Mouse (Mus musculus): Measurements from ENCODE around the gene D630003M21Rik. TPM values are rescaled to one million over a fixed set of nuclear protein-coding genes. Genes with fewer than 3 reads are reported as not detected.

The D630003M21Rik gene
- total RNA-seq, 2 experiments from 2014 or later = 3.1 TPM

DNA sequence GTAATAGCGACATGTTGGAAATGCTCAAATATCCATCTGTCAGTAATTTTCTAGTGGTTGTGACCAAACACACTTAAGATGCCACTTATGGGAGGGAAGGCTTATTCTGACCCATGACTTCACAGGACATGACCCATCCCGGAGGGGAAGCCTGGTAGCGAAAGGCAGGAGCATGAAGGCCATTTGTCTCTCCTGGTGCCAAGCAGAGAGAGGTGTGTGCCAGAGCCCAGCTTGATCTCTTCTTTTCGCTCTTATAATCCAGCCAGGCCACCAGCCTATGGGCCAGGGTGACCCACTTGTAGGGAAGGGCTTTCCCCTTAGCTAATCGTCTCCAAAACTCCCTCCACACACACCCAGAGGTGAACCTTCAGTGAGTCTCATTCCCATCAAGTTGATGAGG is 9.1 kb upstream of the D630003M21Rik start:
- intact Hi-C loops (cut with DNase I) = no loop called here
- DNase-seq = no peak

- peak; percentile 56 for DNase-seq
- intact Hi-C loops (cut with DNase I) = no loop called here
Measured at GRCm38 (mm10) chr2:158236698-158237097, 7.7 kb upstream of the D630003M21Rik start.

DNA sequence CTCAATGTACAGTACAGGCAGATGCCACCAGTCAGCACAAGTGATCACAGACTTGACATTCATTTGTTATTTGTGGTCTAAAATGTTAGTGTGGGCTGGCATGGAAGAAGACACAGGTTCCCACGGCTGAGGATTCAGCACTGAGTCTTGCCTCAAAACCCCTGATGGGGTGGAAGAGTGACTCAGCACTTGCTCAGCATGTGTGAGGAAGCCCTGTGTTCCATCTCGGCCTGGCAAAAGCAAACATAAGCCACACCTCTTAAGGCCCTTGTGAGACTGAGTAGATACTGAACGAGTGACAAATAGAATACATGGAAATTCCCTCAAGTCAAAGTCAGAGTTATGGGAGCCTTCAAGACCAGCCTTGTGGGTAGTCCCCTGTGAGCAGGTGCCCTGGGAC is 4.1 kb upstream of the D630003M21Rik start:
- DNase-seq = no peak
- intact Hi-C loops (cut with DNase I) = no loop called here

DNA sequence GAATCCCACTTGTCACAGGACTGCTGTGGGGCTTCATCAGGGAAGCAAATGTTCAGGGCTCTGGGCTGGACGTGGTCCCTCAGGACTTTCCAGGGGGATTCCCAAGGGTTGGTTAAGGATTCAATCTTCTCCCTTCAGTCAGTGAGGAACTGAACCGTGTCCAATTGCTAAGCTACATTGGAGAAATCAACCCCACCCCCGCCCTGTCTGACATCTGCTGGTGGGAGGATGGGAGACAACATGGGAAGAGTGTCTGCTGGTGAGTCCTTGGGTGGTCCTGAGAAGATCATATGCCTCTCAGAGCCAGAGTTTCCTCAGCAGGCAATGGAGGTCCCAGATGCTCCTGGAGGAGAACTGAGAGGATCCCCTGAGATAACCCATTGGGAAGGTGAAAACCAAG is 3.4 kb upstream of the D630003M21Rik start:
- DNase-seq = peak; percentile 64

GRCm38 (mm10) chr2:158231071-158231470 is 2.0 kb upstream of the D630003M21Rik start:
- intact Hi-C loops (cut with DNase I) = no loop called here
- DNase-seq = no peak

More for the DNA sequence above, 3.4 kb upstream of the D630003M21Rik start:
- intact Hi-C loops (cut with DNase I) = no loop called here

- intact Hi-C loops (cut with DNase I) = no loop called here
- no peak for DNase-seq
Measured at GRCm38 (mm10) chr2:158230617-158231016, 1.6 kb upstream of the D630003M21Rik start.

DNA sequence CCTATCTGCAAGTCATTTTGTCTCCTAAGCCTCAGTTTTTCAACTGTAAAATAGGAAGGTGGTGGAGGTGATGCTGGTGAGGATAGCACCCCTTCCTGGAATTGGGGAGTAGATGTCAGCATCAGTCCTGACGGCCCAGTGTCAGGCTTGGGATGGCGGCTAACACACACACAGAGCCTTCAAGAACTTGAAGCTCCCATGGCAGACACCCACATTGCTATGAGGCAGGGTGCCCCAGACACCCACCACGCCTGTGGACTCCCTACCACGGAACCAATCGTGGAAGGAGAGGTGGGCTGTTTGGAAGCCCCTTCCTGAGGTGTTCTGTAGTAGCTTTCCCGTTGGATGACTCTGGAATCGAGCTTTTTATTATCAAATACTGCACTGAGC is 476 bp upstream of the D630003M21Rik start:
- no peak for DNase-seq
- intact Hi-C loops (cut with DNase I) = no loop called here

GRCm38 (mm10) chr2:158225301-158225700 is 3.7 kb downstream of the D630003M21Rik start:
- DNase-seq = peak; percentile 77
- intact Hi-C loops (cut with DNase I) = no loop called here

DNA sequence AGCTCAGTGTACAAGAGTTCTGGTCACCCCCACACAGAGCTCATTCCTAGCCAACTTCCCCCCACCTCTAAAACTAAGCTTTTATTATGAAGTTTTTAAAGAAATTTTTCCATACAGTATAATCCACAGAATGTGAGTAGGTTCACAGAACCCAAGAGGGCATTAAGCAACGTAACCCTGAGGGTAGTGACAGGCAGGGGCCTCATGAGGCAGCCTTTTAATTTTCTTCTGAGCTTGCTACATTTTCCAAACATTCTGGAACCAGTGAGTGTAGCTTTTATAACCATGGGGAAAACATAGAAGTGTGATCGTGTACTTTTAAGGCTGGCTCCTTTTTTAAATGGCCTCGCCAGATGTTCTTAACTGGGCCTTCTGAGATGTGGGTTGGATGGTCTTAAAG is 5.5 kb downstream of the D630003M21Rik start:
- intact Hi-C loops (cut with DNase I) = no loop called here

GRCm38 (mm10) chr2:158222664-158223063 is 6.4 kb downstream of the D630003M21Rik start:
- DNase-seq = peak; percentile 73
- intact Hi-C loops (cut with DNase I) = no loop called here

More for the DNA sequence above, 5.5 kb downstream of the D630003M21Rik start:
- no peak for DNase-seq

DNA sequence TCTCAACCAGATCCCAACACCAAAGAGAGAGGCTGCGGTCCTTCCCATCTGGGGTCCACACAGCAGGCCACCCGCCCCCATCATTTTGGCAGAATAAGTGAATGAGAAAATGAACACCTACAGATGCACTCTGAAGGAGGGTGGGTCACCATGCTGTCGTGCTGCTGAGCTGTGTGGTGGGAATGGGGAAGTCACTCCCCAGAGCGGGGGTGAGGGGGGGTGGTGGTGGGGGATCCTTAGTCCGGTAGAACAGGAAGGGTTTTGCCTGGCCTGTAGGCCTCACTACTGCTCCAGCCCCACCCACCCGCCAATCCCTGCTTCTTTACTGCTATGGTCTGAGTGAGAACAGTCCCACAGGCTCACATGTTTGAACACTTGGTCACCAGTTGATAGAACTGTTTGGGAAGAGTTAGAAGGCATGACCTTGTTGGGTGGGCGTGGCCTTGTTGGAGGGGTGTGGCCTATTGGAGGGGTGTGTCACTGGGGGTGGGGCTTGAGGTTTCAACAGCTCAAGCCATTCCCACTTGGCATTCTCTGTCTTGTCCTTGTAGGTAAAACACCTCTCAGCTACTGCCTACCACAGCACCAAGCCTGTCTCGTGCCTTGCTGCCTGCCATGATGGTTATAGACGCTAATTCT is 7.5 kb downstream of the D630003M21Rik start:
- intact Hi-C loops (cut with DNase I) = no loop called here

GRCm38 (mm10) chr2:158219562-158219961 is 9.5 kb downstream of the D630003M21Rik start:
- intact Hi-C loops (cut with DNase I) = no loop called here
- no peak for DNase-seq

More for the DNA sequence above, 7.5 kb downstream of the D630003M21Rik start:
- no peak for DNase-seq

DNA sequence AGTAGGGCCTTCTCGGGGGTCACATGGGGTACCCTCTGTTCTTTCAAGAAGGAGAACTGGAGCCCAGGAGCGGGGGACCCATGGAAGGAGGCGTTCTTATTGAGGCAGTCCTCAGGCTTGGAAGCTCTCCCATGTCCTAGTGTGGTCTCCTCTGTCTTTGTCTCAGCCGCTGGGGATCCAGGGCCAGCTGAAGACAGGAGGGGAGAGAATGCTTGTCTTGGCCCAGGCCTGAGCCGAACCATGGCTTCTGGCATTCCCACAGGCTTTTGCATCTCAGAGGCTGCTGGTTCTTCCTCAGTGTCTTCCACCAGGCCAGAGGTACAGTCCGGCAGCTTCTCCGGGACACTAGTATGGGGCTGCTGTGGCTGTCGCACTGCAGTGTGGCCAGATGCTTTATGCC is 12.5 kb downstream of the D630003M21Rik start:
- DNase-seq = no peak
- intact Hi-C loops (cut with DNase I) = no loop called here

DNA sequence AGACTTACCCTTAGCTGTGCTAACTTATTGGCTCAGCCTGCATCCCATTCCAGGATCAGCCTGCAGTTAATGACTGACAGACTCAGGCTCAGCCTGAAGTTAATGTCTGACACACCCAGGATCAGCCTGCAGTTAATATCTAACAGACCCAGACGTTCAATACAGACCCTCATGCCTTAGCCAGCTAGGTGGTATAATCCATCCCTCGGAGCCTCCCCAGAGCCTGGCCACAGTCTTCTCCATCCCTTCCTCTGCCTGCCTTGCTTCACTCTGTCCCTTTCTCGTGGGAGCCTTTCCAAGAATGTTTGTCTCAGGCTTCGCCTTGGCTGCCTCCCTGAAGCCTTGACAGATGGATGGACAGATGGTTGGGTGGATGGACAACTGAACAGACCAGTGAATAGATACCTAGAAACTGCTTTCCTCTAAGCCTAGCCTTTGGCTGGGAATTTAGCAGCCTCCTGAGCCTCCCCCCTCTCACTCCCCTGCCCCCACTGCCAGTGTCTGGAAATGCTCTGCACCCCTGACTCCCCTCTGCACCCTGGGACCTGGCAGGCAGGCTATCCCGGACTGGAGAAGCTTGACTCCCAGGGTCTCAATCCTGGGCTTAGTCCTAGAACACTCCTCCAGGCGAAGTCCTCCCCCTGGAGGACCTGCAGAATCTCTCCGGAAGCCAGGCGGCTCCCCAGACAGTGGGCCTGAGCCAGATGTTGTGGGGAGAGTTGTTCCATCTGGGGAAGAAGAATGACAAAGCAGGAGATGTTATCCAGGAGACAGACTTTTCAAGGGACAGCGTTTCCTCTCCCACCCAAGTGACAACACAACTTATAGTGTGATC is 13.5 kb downstream of the D630003M21Rik start:
- intact Hi-C loops (cut with DNase I) = no loop called here
- DNase-seq = peak; percentile 69

DNA sequence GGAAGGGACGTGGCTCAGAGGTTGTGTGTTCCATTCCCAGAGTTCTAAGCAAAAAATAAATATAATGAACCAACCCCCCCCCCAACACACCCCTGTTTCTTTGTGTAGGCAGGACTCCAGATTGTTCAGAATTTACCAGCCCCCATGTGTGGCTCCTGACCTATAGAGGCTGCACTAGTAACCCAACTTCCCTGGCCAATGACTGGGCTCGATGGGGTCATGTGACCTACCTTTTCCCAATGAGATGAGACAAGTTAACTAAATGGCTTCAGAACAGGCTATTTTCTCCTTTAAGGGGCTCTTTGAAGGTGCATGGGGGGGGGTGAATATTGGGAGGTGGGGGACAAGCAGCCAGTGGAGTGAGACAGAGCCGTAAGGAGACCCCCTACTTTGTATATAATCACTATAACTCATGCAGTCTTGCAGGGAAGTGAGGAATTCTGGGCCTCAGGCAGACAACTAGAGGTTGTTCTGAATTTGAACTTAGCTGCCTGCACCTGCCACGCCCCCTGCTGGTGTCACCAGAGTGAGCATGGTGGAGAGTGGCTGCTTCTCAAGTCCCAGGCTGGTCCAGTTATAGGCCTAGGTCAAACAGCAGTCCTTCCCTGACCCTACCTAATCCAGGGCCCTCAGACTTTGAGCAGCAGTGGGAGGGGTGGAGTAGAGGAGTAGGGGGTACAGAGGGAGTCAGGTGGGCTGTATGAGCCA is 17.1 kb downstream of the D630003M21Rik start:
- intact Hi-C loops (cut with DNase I) = no loop called here
- DNase-seq = no peak

GRCm38 (mm10) chr2:158210958-158211357 is 18.1 kb downstream of the D630003M21Rik start:
- DNase-seq = no peak
- intact Hi-C loops (cut with DNase I) = no loop called here

GRCm38 (mm10) chr2:158210503-158210902 is 18.5 kb downstream of the D630003M21Rik start:
- intact Hi-C loops (cut with DNase I) = no loop called here
- peak; percentile 71 for DNase-seq

GRCm38 (mm10) chr2:158209776-158210175 is 19.2 kb downstream of the D630003M21Rik start:
- DNase-seq = no peak
- intact Hi-C loops (cut with DNase I) = loop anchor here (5.0 to 10.0 kb wide), 2 partner anchors 138 to 295 kb away; partner anchors contain the start of gene Vstm2l

- intact Hi-C loops (cut with DNase I) = loop anchor here (5.0 to 10.0 kb wide), 2 partner anchors 139 to 293 kb away; partner anchors contain the start of gene Vstm2l
- DNase-seq = peak; percentile 84
Measured at GRCm38 (mm10) chr2:158207848-158208247, 21.2 kb downstream of the D630003M21Rik start.

DNA sequence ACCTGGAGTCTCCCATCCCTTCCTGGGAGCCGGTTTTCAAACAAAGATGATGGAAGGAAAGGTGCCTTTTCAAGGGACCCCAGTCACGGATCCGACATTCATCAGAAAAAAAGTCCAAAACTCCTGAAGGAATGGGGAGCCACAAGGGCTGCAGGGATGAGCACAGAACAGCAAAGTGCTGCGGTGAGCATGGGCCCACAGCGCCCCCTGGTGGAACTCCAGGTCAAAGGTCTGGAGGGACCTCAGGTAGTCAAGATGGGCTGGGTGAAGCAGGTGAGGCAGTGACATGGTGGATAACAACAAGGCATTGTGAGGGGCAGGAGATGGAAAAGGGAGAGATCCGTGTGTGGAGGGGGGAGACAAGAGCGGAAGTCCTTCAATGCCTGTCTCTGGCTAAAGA is 24.9 kb downstream of the D630003M21Rik start:
- DNase-seq = peak; percentile 86
- intact Hi-C loops (cut with DNase I) = loop anchor here (2.0 to 10.0 kb wide), 3 partner anchors 142 to 599 kb away; partner anchors contain the start of gene Vstm2l

DNA sequence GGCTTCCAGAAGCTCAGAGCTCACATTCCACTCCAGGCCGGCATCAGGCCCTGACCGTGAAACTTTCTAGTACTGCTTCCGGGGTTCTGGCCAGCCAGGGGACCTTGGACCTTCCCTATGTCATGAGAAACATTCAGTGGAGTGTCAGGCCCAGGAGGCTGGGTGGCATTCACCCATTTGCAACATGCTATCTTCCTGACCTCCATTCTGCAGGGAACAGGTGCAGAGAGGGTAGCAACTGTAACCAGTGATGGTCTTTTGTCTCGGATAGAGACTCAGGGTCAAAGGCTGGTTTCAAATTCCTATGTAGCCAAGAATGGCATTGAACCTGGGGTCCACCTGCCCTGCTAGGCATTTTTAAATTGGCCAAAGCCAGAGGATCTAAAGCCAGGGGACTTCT is 25.3 kb downstream of the D630003M21Rik start:
- no peak for DNase-seq
- intact Hi-C loops (cut with DNase I) = loop anchor here (2.0 to 10.0 kb wide), 3 partner anchors 141 to 599 kb away; partner anchors contain the start of gene Vstm2l

All from left cerebral cortex, postnatal 4 days (tissue).